In genomic region chr6:51379560-51380274, GRCm38 (mm10) we compare ENCODE assay signal across 9 mouse cellular contexts. TPM values are rescaled to one million over a fixed set of nuclear protein-coding genes. Genes with fewer than 3 reads are reported as not detected.
A peak's percentile ranks its signal among the peaks of the same experiment; 100 is the strongest.
DNase-seq lines count a peak whose midpoint lies in the region; ATAC-seq and TF ChIP-seq lines count a peak whose summit lies in the region.
"Had no signal": no experiment of that assay in that cellular context is flagged by ENCODE, and none has a peak within 500 bp of the region (broad histone marks: within the 10 kb centered on the region; RNA-seq: fewer than 3 reads in every experiment).

No protein-coding gene starts in this region.

- WGBS in heart, embryonic 10.5 days = 6% methylated on average over 36 of the region's 36 CpGs
- 6% methylated on average over 36 of the region's 36 CpGs for WGBS in kidney, embryonic 16.5 days
- WGBS in neural tube, embryonic 12.5 days = 7% methylated on average over 36 of the region's 36 CpGs
- 3% methylated on average over 36 of the region's 36 CpGs for WGBS in thymus, adult 2 months

- H3K27me3 ChIP-seq in heart, embryonic 10.5 days (ENCODE audit: insufficient read depth, poor library complexity, severe bottlenecking) = peaks cover 4% of the 10 kb centered on the region; the same call in 1 of the 2 replicates
- no peaks in the 10 kb centered on the region for H3K27me3 ChIP-seq in kidney, embryonic 16.5 days (ENCODE audit: insufficient read depth, low read length)
- no peaks in the 10 kb centered on the region for H3K27me3 ChIP-seq in neural tube, embryonic 12.5 days (replicated peaks)
- H3K27me3 ChIP-seq in thymus, adult 2 months (ENCODE audit: control insufficient read depth, insufficient read depth, low read length) = no peaks in the 10 kb centered on the region
- H3K27me3 ChIP-seq: Patski had no signal

- TF ChIP-seq POLR2A in thymus, adult 2 months (IDR thresholded peaks at IDR 0.05; ENCODE audit: control insufficient read depth, extremely low read depth, insufficient read depth, low read length, poor library complexity) = peak; percentile 93

- ATAC-seq in kidney, embryonic 16.5 days (ENCODE audit: low FRiP score, low TSS enrichment) = peak; percentile 71; the same call in 1 of the 2 replicates
- peak; percentile 54 for ATAC-seq in neural tube, embryonic 12.5 days (ENCODE audit: low FRiP score, low read depth)
- ATAC-seq: Patski had no signal

- H3K4me3 ChIP-seq in heart, embryonic 10.5 days = peak overlapping the region; percentile 60
- peak overlapping the region; percentile 52 for H3K4me3 ChIP-seq in kidney, embryonic 16.5 days (ENCODE audit: low read length)
- H3K4me3 ChIP-seq in neural tube, embryonic 12.5 days = peak overlapping the region; percentile 34
- peak overlapping the region; percentile 75 for H3K4me3 ChIP-seq in thymus, adult 2 months (ENCODE audit: control insufficient read depth, insufficient read depth, low read length)

- peak overlapping the region; percentile 96 for H3K27ac ChIP-seq in heart, embryonic 10.5 days
- peak overlapping the region; percentile 84 for H3K27ac ChIP-seq in kidney, embryonic 16.5 days (ENCODE audit: low read length)
- peak overlapping the region; percentile 90 for H3K27ac ChIP-seq in neural tube, embryonic 12.5 days
- H3K27ac ChIP-seq in thymus, adult 2 months (ENCODE audit: control insufficient read depth, insufficient read depth, low read length) = peak overlapping the region; percentile 89

- DNase-seq in urinary bladder, postnatal 36 days (ENCODE audit: low spot score in 2 of 2) = peak; percentile 32 to 54
- no peak for DNase-seq in urinary bladder, postnatal 10 days (ENCODE audit: low spot score)
- DNase-seq in embryo, embryonic 9.5 days (ENCODE audit: extremely low spot score) = peak; percentile 85
- peak; percentile 88 for DNase-seq in heart, embryonic 10.5 days (ENCODE audit: low spot score)
- DNase-seq in liver = peak; percentile 54
- peak; percentile 69 for DNase-seq in thymus, adult 2 months

- no peaks in the 10 kb centered on the region for H3K9me3 ChIP-seq in heart, embryonic 10.5 days
- H3K9me3 ChIP-seq in kidney, embryonic 16.5 days (ENCODE audit: low read length) = no peaks in the 10 kb centered on the region
- no peaks in the 10 kb centered on the region for H3K9me3 ChIP-seq in neural tube, embryonic 12.5 days

- peaks cover 18% of the 10 kb centered on the region for H3K4me1 ChIP-seq in heart, embryonic 10.5 days
- 0 out of 2 replicates have a peak, but pooled peaks cover 6% of the 10 kb centered on the region for H3K4me1 ChIP-seq in kidney, embryonic 16.5 days (ENCODE audit: insufficient read depth, low read length)
- no peaks in the 10 kb centered on the region for H3K4me1 ChIP-seq in neural tube, embryonic 12.5 days
- peaks cover 9% of the 10 kb centered on the region for H3K4me1 ChIP-seq in thymus, adult 2 months (replicated peaks; ENCODE audit: control insufficient read depth, insufficient read depth, low read length)

- H3K9ac ChIP-seq in kidney, embryonic 16.5 days (replicated peaks; ENCODE audit: low read length) = peak overlapping the region; percentile 88
- H3K9ac ChIP-seq in neural tube, embryonic 12.5 days = peak overlapping the region; percentile 72

- H3K4me2 ChIP-seq in kidney, embryonic 16.5 days (replicated peaks; ENCODE audit: low read depth, low read length) = peak overlapping the region; percentile 70
- peak overlapping the region; percentile 57 for H3K4me2 ChIP-seq in neural tube, embryonic 12.5 days (replicated peaks)

- TF ChIP-seq CTCF in thymus, adult 2 months (IDR thresholded peaks at IDR 0.05; ENCODE audit: borderline replicate concordance, control insufficient read depth, extremely low read depth, insufficient read depth, low read length, poor library complexity) = no peak

- H3K36me3 ChIP-seq in heart, embryonic 10.5 days = no peaks in the 10 kb centered on the region
- H3K36me3 ChIP-seq in kidney, embryonic 16.5 days (ENCODE audit: insufficient read depth, low read length) = no peaks in the 10 kb centered on the region
- H3K36me3 ChIP-seq in neural tube, embryonic 12.5 days = no peaks in the 10 kb centered on the region
- no peaks in the 10 kb centered on the region for H3K36me3 ChIP-seq in thymus, adult 2 months (ENCODE audit: control insufficient read depth, insufficient read depth, low read length)

RNA-seq across cellular contexts. Expression of gene Nfe2l3, which starts 52.8 kb away (rescaled TPM):
- polyA plus RNA-seq in heart, embryonic 10.5 days (2016; fragmentation: Nextera tagmentation; extraction: Ambion mirVana) = 2.0 and 2.9 TPM in 2 replicates
- polyA plus RNA-seq in kidney, embryonic 16.5 days (2015; fragmentation: Nextera tagmentation; extraction: Ambion mirVana) = 1.7 and 2.1 TPM in 2 replicates
- polyA plus RNA-seq in neural tube, embryonic 12.5 days (2016; fragmentation: Nextera tagmentation; extraction: Ambion mirVana) = 2.8 and 3.4 TPM in 2 replicates
- polyA plus RNA-seq in thymus, adult 2 months (2012; rRNA removed) = 10.5 and 11.8 TPM in 2 replicates
